Mouse (Mus musculus) MEL (cell line): ENCODE measurements around the gene Pde4b.

ENCODE experiments used
- CHD1 ChIP-seq: IDR thresholded peaks from 2 replicates; pipeline ENCODE4 v1.6.1; 2012; ENCODE audit warnings: low read depth, mild to moderate bottlenecking, inconsistent platforms, low read length, improper control_type of control experiment
- CTCF ChIP-seq, 3 experiments: IDR thresholded peaks in 2 of 3; conservative IDR thresholded peaks in 1 of 3; 2 replicates each; pipeline ENCODE4 v1.5.1; 2011 to 2012; ENCODE audit warnings: low read length in 3 of 3, low read depth in 2 of 3, mild to moderate bottlenecking in 2 of 3, improper control_type of control experiment in 1 of 3, inconsistent platforms in 1 of 3, mixed read lengths in 1 of 3, moderate library complexity in 1 of 3; ENCODE audit not compliant: control insufficient read depth in 1 of 3, insufficient read depth in 1 of 3, poor library complexity in 1 of 3, severe bottlenecking in 1 of 3
- EP300 ChIP-seq, 2 experiments: IDR thresholded peaks; 2 replicates each; pipeline ENCODE4 v1.6.1; 2011; ENCODE audit warnings: improper control_type of control experiment in 2 of 2, low read length in 2 of 2, low read depth in 1 of 2, mild to moderate bottlenecking in 1 of 2
- HCFC1 ChIP-seq: IDR thresholded peaks from 2 replicates; pipeline ENCODE4 v1.6.1; 2012; ENCODE audit warnings: low read depth, mild to moderate bottlenecking, inconsistent platforms, low read length, improper control_type of control experiment, moderate library complexity
- MAX ChIP-seq: IDR thresholded peaks from 2 replicates; pipeline ENCODE4 v1.6.1; 2011; ENCODE audit warnings: low read length, improper control_type of control experiment
- MYC ChIP-seq: IDR thresholded peaks from 2 replicates; pipeline ENCODE4 v1.6.1; 2011; ENCODE audit warnings: low read depth, mild to moderate bottlenecking, low read length, improper control_type of control experiment, moderate library complexity
- NELFE ChIP-seq: IDR thresholded peaks from 2 replicates; pipeline ENCODE4 v1.6.1; 2011; ENCODE audit warnings: low read depth, low read length, improper control_type of control experiment
- POLR2AphosphoS2 ChIP-seq: IDR thresholded peaks from 2 replicates; pipeline ENCODE4 v1.6.1; 2011; ENCODE audit warnings: low read length, improper control_type of control experiment
- POLR2AphosphoS5 ChIP-seq: IDR thresholded peaks from 2 replicates; pipeline ENCODE4 v1.6.1; 2012; ENCODE audit warnings: low read depth, borderline replicate concordance, mild to moderate bottlenecking, inconsistent platforms, low read length, moderate library complexity, mixed read lengths
- TCF12 ChIP-seq: IDR thresholded peaks from 2 replicates; pipeline ENCODE4 v1.6.1; 2014; ENCODE audit warnings: low read depth, mild to moderate bottlenecking, inconsistent platforms, low read length, improper control_type of control experiment, moderate library complexity
- ZNF384 ChIP-seq: IDR thresholded peaks from 2 replicates; pipeline ENCODE4 v1.6.1; 2012; ENCODE audit warnings: low read depth, mild to moderate bottlenecking, inconsistent platforms, low read length, improper control_type of control experiment

GRCm38 (mm10) chr4:102579746-102580145, 492.4 kb downstream of the Pde4b start:
- no peak for TF ChIP-seq MAX
- peak; percentile 80 for TF ChIP-seq TCF12
- TF ChIP-seq EP300 (IDR thresholded peaks at IDR 0.05; ENCODE audit: low read depth in 1 of 2, low read length in 2 of 2): peak; percentile 89 to 95
- TF ChIP-seq CTCF (IDR thresholded peaks at IDR 0.05 in 2 of 3, conservative IDR thresholded peaks at IDR 0.05 in 1 of 3; ENCODE audit: control insufficient read depth in 1 of 3, insufficient read depth in 1 of 3, low read depth in 2 of 3, low read length in 3 of 3, poor library complexity in 1 of 3, severe bottlenecking in 1 of 3): no peak
- no peak for TF ChIP-seq POLR2AphosphoS5
- TF ChIP-seq POLR2AphosphoS2: no peak
- TF ChIP-seq MYC: peak; percentile 67; the same call in 1 of the 2 replicates
- no peak for TF ChIP-seq ZNF384
- TF ChIP-seq NELFE: no peak
- peak; percentile 43; the same call in 1 of the 2 replicates for TF ChIP-seq HCFC1
- no peak for TF ChIP-seq CHD1
